Mouse (Mus musculus): Measurements from ENCODE around the gene Nfkb1.

Nfkb1 gene

DNA sequence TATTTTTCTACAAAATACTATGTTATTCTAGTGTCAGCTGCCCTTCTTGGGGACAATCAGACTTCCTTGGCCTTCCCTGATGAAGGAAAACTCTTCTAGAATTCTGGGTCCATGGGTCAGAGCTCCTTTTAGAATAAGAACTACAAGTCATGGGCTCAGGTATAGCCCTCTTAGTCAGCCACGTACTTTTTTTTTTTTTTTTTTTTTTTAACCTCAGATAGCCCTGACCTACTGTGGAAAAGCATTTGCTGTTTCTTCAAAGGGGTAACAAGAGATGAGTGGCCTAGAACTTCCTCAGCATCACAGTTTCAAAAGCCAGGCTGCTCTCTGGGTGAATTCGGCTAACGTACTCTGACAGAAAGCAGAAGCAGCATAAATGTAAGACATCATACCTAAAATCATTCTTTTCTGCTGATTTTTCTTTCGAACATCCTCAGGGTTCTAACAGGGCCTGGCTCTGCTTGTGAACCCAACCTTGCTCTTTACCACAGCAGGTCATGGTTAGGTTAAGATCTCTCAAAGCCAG is 61.5 kb downstream of the Nfkb1 start:
- H3K4me3 ChIP-seq (replicated peaks; ENCODE audit: low read length), result no peak overlapping the region
- H3K9me3 ChIP-seq (ENCODE audit: low read length), result no peaks in the 10 kb centered on the region
- peaks cover 26% of the 10 kb centered on the region for H3K4me1 ChIP-seq (replicated peaks; ENCODE audit: low read depth, low read length)
- 0 out of 2 replicates have a peak, but pooled peaks cover 3% of the 10 kb centered on the region for H3K36me3 ChIP-seq (ENCODE audit: insufficient read depth, low read length)
- TF ChIP-seq CTCF (conservative IDR thresholded peaks at IDR 0.05; ENCODE audit: low read length), result no peak
- no peak for TF ChIP-seq NANOG (IDR thresholded peaks at IDR 0.05; ENCODE audit: borderline replicate concordance, low read length)
- no peak for TF ChIP-seq POU5F1 (IDR thresholded peaks at IDR 0.05; ENCODE audit: borderline replicate concordance, low read length)
- H3K27me3 ChIP-seq (ENCODE audit: insufficient read depth, low read length), result peaks cover 28% of the 10 kb centered on the region

- Histone ChIP-seq H3K4me1 (replicated peaks; ENCODE audit: low read depth, low read length) (peaks cover 26% of the 10 kb centered on the region), H3K36me3 (ENCODE audit: insufficient read depth, low read length) (0 out of 2 replicates have a peak, but pooled peaks cover 3% of the 10 kb centered on the region), H3K27me3 (ENCODE audit: insufficient read depth, low read length) (peaks cover 28% of the 10 kb centered on the region), H3K9me3 (ENCODE audit: low read length) (no peaks in the 10 kb centered on the region), H3K4me3 (replicated peaks; ENCODE audit: low read length) (no peak overlapping the region)
- no peak for TF ChIP-seq CTCF (conservative IDR thresholded peaks at IDR 0.05; ENCODE audit: low read length)
Measured at GRCm38 (mm10) chr3:135628706-135629169, 62.6 kb downstream of the Nfkb1 start.

DNA sequence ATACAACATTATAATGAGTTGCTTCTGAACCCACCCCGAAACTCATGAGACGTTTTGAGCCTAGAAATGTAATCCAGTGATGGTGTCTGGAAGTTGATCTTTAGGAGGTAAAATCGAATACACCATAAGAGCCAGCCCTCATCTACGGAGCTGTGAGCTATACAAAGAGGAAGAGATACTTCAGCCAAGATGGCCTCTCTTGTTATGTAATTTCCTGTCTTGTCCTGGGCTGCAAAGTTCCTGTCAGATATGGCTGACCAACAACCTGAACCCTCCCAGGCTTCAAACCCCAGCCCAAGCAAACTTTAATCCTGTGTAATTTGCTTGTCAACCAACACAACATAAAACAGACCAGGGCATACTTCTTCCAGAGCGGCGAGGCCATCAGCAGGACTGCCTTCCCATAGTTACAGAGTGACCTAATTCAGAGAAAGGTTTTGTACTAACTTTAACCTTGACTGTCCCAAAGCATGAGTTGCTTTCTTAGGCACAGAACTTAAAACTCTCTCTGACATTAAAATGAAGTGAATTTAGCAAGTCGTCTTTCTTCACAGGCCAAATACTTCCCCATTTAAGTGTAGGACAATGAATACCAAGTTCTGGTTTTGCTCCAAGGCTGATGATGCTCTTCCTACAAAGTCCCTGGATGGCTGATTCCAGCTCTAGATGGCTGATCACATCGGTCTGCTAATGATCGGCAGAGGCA is 63.2 kb downstream of the Nfkb1 start:
- TF ChIP-seq CTCF (conservative IDR thresholded peaks at IDR 0.05; ENCODE audit: low read length) (no peak), POU5F1 (IDR thresholded peaks at IDR 0.05; ENCODE audit: borderline replicate concordance, low read length) (no peak), NANOG (IDR thresholded peaks at IDR 0.05; ENCODE audit: borderline replicate concordance, low read length) (no peak)
- H3K27me3 ChIP-seq (ENCODE audit: insufficient read depth, low read length), result peaks cover 28% of the 10 kb centered on the region
- H3K4me1 ChIP-seq (replicated peaks; ENCODE audit: low read depth, low read length), result peaks cover 31% of the 10 kb centered on the region
- no peaks in the 10 kb centered on the region for H3K9me3 ChIP-seq (ENCODE audit: low read length)
- H3K36me3 ChIP-seq (ENCODE audit: insufficient read depth, low read length), result 0 out of 2 replicates have a peak, but pooled peaks cover 3% of the 10 kb centered on the region
- H3K4me3 ChIP-seq (replicated peaks; ENCODE audit: low read length), result no peak overlapping the region

GRCm38 (mm10) chr3:135625290-135625689 is 66.1 kb downstream of the Nfkb1 start:
- peaks cover 20% of the 10 kb centered on the region for H3K4me1 ChIP-seq (replicated peaks; ENCODE audit: low read depth, low read length)
- peaks cover 9% of the 10 kb centered on the region for H3K27me3 ChIP-seq (ENCODE audit: insufficient read depth, low read length)
- no peak overlapping the region for H3K4me3 ChIP-seq (replicated peaks; ENCODE audit: low read length)
- H3K9me3 ChIP-seq (ENCODE audit: low read length), result no peaks in the 10 kb centered on the region
- TF ChIP-seq NANOG (IDR thresholded peaks at IDR 0.05; ENCODE audit: borderline replicate concordance, low read length) (no peak), CTCF (conservative IDR thresholded peaks at IDR 0.05; ENCODE audit: low read length) (no peak), POU5F1 (IDR thresholded peaks at IDR 0.05; ENCODE audit: borderline replicate concordance, low read length) (no peak)
- 0 out of 2 replicates have a peak, but pooled peaks cover 3% of the 10 kb centered on the region for H3K36me3 ChIP-seq (ENCODE audit: insufficient read depth, low read length)

GRCm38 (mm10) chr3:135616730-135617129 is 74.6 kb downstream of the Nfkb1 start:
- no peak for TF ChIP-seq NANOG (IDR thresholded peaks at IDR 0.05; ENCODE audit: borderline replicate concordance, low read length)
- no peak for TF ChIP-seq CTCF (conservative IDR thresholded peaks at IDR 0.05; ENCODE audit: low read length)
- TF ChIP-seq POU5F1 (IDR thresholded peaks at IDR 0.05; ENCODE audit: borderline replicate concordance, low read length), result no peak
- Histone ChIP-seq H3K36me3 (ENCODE audit: insufficient read depth, low read length) (peaks cover 24% of the 10 kb centered on the region; the same call in 1 of the 2 replicates), H3K9me3 (ENCODE audit: low read length) (no peaks in the 10 kb centered on the region), H3K4me1 (replicated peaks; ENCODE audit: low read depth, low read length) (peaks cover 27% of the 10 kb centered on the region), H3K27me3 (ENCODE audit: insufficient read depth, low read length) (no peaks in the 10 kb centered on the region), H3K4me3 (replicated peaks; ENCODE audit: low read length) (no peak overlapping the region)

DNA sequence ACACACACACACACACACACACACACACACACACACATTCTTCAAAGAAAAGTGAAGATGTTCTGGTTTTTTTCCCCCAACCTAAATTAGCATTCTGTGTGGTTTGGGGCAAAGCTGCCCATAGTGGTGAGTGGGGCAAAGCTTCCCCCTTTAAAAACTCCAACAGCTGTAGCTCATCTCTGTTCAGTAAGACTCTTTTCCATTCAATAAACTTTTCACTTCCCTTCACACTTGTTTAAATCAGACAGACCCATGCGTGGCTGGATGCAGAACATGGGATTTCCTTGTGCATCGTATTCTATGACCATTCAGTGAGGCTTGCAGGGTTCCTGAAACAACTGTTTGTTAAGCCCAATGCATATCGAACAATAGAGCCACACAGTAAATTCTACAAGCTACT is 77.0 kb downstream of the Nfkb1 start:
- Histone ChIP-seq H3K27me3 (ENCODE audit: insufficient read depth, low read length) (no peaks in the 10 kb centered on the region), H3K4me1 (replicated peaks; ENCODE audit: low read depth, low read length) (peaks cover 48% of the 10 kb centered on the region)
- no peak for TF ChIP-seq CTCF (conservative IDR thresholded peaks at IDR 0.05; ENCODE audit: low read length)
- no peak for TF ChIP-seq NANOG (IDR thresholded peaks at IDR 0.05; ENCODE audit: borderline replicate concordance, low read length)
- no peak for TF ChIP-seq POU5F1 (IDR thresholded peaks at IDR 0.05; ENCODE audit: borderline replicate concordance, low read length)

DNA sequence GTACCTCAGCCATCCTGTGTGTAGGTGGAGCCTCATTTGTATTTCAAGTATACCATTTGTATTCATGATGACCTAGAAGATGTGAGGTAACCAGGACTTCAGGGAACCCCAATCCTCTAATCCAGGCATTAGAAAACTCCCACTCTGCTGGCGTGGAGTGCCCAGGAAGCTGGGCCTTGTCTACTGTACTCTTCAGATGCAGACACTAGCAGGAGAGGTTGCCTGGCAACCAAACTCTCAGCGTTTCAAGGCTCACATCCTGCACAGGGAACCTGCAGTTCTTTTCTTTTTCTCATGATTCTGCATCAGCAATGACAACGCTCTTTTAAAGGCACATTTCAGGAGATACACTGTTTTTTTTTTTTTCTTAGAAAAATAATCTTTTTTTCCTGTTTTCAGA is 81.1 kb downstream of the Nfkb1 start:
- no peaks in the 10 kb centered on the region for H3K9me3 ChIP-seq (ENCODE audit: low read length)
- H3K4me3 ChIP-seq (replicated peaks; ENCODE audit: low read length), result no peak overlapping the region
- H3K27me3 ChIP-seq (ENCODE audit: insufficient read depth, low read length), result no peaks in the 10 kb centered on the region
- no peak for TF ChIP-seq NANOG (IDR thresholded peaks at IDR 0.05; ENCODE audit: borderline replicate concordance, low read length)
- no peak for TF ChIP-seq CTCF (conservative IDR thresholded peaks at IDR 0.05; ENCODE audit: low read length)
- no peak for TF ChIP-seq POU5F1 (IDR thresholded peaks at IDR 0.05; ENCODE audit: borderline replicate concordance, low read length)
- peaks cover 61% of the 10 kb centered on the region for H3K4me1 ChIP-seq (replicated peaks; ENCODE audit: low read depth, low read length)
- H3K36me3 ChIP-seq (ENCODE audit: insufficient read depth, low read length), result peaks cover 23% of the 10 kb centered on the region; the same call in 1 of the 2 replicates

More for the DNA sequence above, 77.0 kb downstream of the Nfkb1 start:
- Histone ChIP-seq H3K36me3 (ENCODE audit: insufficient read depth, low read length) (peaks cover 29% of the 10 kb centered on the region; the same call in 1 of the 2 replicates), H3K4me3 (replicated peaks; ENCODE audit: low read length) (no peak overlapping the region), H3K9me3 (ENCODE audit: low read length) (no peaks in the 10 kb centered on the region)

- peaks cover 72% of the 10 kb centered on the region for H3K4me1 ChIP-seq (replicated peaks; ENCODE audit: low read depth, low read length)
- peaks cover 30% of the 10 kb centered on the region for H3K36me3 ChIP-seq (ENCODE audit: insufficient read depth, low read length)
- TF ChIP-seq CTCF (conservative IDR thresholded peaks at IDR 0.05; ENCODE audit: low read length) (no peak), POU5F1 (IDR thresholded peaks at IDR 0.05; ENCODE audit: borderline replicate concordance, low read length) (no peak), NANOG (IDR thresholded peaks at IDR 0.05; ENCODE audit: borderline replicate concordance, low read length) (no peak)
- H3K27me3 ChIP-seq (ENCODE audit: insufficient read depth, low read length), result no peaks in the 10 kb centered on the region
- peak overlapping the region; percentile 64 for H3K4me3 ChIP-seq (replicated peaks; ENCODE audit: low read length)
- H3K9me3 ChIP-seq (ENCODE audit: low read length), result no peaks in the 10 kb centered on the region
Measured at GRCm38 (mm10) chr3:135607660-135608473, 83.5 kb downstream of the Nfkb1 start.
